Mouse (Mus musculus) layer of hippocampus, adult 18-20 months (tissue): ENCODE measurements around the gene Gcgr. TPM values are rescaled to one million over a fixed set of nuclear protein-coding genes. Genes with fewer than 3 reads are reported as not detected.
A peak's percentile ranks its signal among the peaks of the same experiment; 100 is the strongest.
"Not testable (repeated sequence)": the region's sequence is repeated elsewhere in the genome, so short reads cannot be mapped to it uniquely, and the experiment has no call there.

Experiments
- DNase-seq, 2 experiments: peaks; one replicate each; pipeline ENCODE4 v3.0.0; 2022; ENCODE audit warnings: low spot score in 2 of 2
- total RNA-seq, 2 experiments: library from RNA; stranded (reverse); gene quantifications; 2 replicates each; pipeline ENCODE4 v1.2.3; 2021

The Gcgr gene
- total RNA-seq, 2 experiments from 2014 or later: not detected

- no peak for DNase-seq
Measured at GRCm38 (mm10) chr11:120535145-120535544, 4.6 kb downstream of the Gcgr start.

- DNase-seq: no peak
Measured at GRCm38 (mm10) chr11:120535804-120536203, 5.3 kb downstream of the Gcgr start.

GRCm38 (mm10) chr11:120538485-120538884, 8.0 kb downstream of the Gcgr start:
- DNase-seq: no peak

- DNase-seq: no peak
Measured at GRCm38 (mm10) chr11:120538955-120539284, 8.4 kb downstream of the Gcgr start.

- DNase-seq: no peak
Measured at GRCm38 (mm10) chr11:120539285-120540014, 9.0 kb downstream of the Gcgr start.

GRCm38 (mm10) chr11:120541907-120542306, 11.4 kb downstream of the Gcgr start:
- DNase-seq: no peak

- no peak for DNase-seq
Measured at GRCm38 (mm10) chr11:120542376-120542775, 11.9 kb downstream of the Gcgr start.

- no peak for DNase-seq
Measured at GRCm38 (mm10) chr11:120545964-120546363, 15.5 kb downstream of the Gcgr start.

- DNase-seq: peak in 1 of 2 experiments; percentile 15
Measured at GRCm38 (mm10) chr11:120547469-120547868, 17.0 kb downstream of the Gcgr start.

GRCm38 (mm10) chr11:120548214-120548613, 17.7 kb downstream of the Gcgr start:
- no peak for DNase-seq

GRCm38 (mm10) chr11:120548786-120549167, 18.3 kb downstream of the Gcgr start:
- no peak for DNase-seq

GRCm38 (mm10) chr11:120549168-120549945, 18.9 kb downstream of the Gcgr start, which contains the start of gene Mcrip1:
Gene Mcrip1 (minus strand): TSS chr11:120549727.
- peak; percentile 90 to 93 for DNase-seq

- DNase-seq: no peak
Measured at GRCm38 (mm10) chr11:120549986-120550809, 19.7 kb downstream of the Gcgr start.

GRCm38 (mm10) chr11:120550810-120551440, 20.4 kb downstream of the Gcgr start, which contains the start of gene Ppp1r27:
Gene Ppp1r27 (minus strand): TSS chr11:120551132.
- DNase-seq: no peak

GRCm38 (mm10) chr11:120552736-120553135, 22.2 kb downstream of the Gcgr start:
- DNase-seq: no peak

- DNase-seq: no peak
Measured at GRCm38 (mm10) chr11:120554834-120555233, 24.3 kb downstream of the Gcgr start.

- no peak for DNase-seq
Measured at GRCm38 (mm10) chr11:120555260-120555659, 24.8 kb downstream of the Gcgr start.

- DNase-seq: not testable (repeated sequence)
Measured at GRCm38 (mm10) chr11:120558843-120559242, 28.3 kb downstream of the Gcgr start.

- no peak for DNase-seq
Measured at GRCm38 (mm10) chr11:120560952-120561728, 30.6 kb downstream of the Gcgr start.

GRCm38 (mm10) chr11:120562949-120563348, 32.5 kb downstream of the Gcgr start:
- DNase-seq: no peak
